In the genomic region with DNA sequence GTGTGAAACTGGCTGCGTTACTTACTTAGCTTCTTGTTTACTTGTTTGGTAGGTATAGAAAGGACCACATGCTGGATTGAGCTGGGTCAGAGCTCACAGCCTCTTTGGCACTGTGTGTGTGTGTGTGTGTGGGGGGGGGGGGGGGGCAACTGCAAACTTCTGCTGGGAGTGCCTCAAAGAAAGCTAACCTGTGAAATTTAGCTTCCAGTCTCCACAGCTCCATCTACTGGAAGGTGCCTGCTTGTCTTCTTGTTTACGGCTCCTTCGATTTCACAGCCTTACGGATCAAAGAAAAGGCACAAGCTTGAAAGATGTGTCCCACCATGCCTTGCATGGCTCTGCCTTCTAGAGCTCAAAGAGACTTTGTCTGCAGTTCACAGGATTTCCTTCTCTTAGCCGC, we compare ENCODE assay signal across 9 mouse cellular contexts. TPM values are rescaled to one million over a fixed set of nuclear protein-coding genes. Genes with fewer than 3 reads are reported as not detected.
DNase-seq lines count a peak whose midpoint lies in the region; ATAC-seq lines count a peak whose summit lies in the region.
"Had no signal": no experiment of that assay in that cellular context is flagged by ENCODE, and none has a peak within 500 bp of the region (broad histone marks: within the 10 kb centered on the region; RNA-seq: fewer than 3 reads in every experiment).

No protein-coding gene starts in this region.

- H3K36me3 ChIP-seq in heart, embryonic 13.5 days, result no peaks in the 10 kb centered on the region
- H3K36me3 ChIP-seq: neural tube, embryonic 12.5 days had no signal

- H3K27ac ChIP-seq in heart, embryonic 13.5 days (replicated peaks), result no peak overlapping the region
- H3K27ac ChIP-seq: neural tube, embryonic 12.5 days had no signal

- 18% methylated on average over 5 of the region's 5 CpGs for whole genome bisulfite sequencing in heart, embryonic 13.5 days

- no peak for ATAC-seq in heart, embryonic 13.5 days (ENCODE audit: extremely low read depth, insufficient number of reproducible peaks, low FRiP score, low TSS enrichment)

- no peaks in the 10 kb centered on the region for H3K9me3 ChIP-seq in heart, embryonic 13.5 days
- H3K9me3 ChIP-seq: neural tube, embryonic 12.5 days had no signal

- no peak for DNase-seq in heart, adult 9 months (ENCODE audit: low spot score in 2 of 2)
- DNase-seq in CD4-positive helper T cell, adult 2 months (ENCODE audit: low read depth, low spot score), result peak; percentile 70
- DNase-seq in brain, adult 2 months (ENCODE audit: low read depth, low spot score), result peak; percentile 80
- DNase-seq in lung, postnatal 25 days (ENCODE audit: low spot score), result peak; percentile 17
- no peak for DNase-seq in adrenal gland, postnatal 25 days
- DNase-seq in layer of hippocampus, postnatal 25 days (ENCODE audit: extremely low spot score in 1 of 2, low spot score in 1 of 2), result no peak
- no peak for DNase-seq in testis, postnatal 10 days (ENCODE audit: low spot score)

- no peaks in the 10 kb centered on the region for H3K4me1 ChIP-seq in heart, embryonic 13.5 days
- H3K4me1 ChIP-seq: neural tube, embryonic 12.5 days had no signal

- H3K9ac ChIP-seq in heart, embryonic 13.5 days, result peak overlapping the region; percentile 47; the same call in 1 of the 2 replicates
- H3K9ac ChIP-seq: neural tube, embryonic 12.5 days had no signal

- peak overlapping the region; percentile 54 for H3K4me2 ChIP-seq in heart, embryonic 13.5 days
- H3K4me2 ChIP-seq: neural tube, embryonic 12.5 days had no signal

- peak overlapping the region; percentile 20; the same call in 1 of the 2 replicates for H3K4me3 ChIP-seq in heart, embryonic 13.5 days
- H3K4me3 ChIP-seq: neural tube, embryonic 12.5 days had no signal

- H3K27me3 ChIP-seq in heart, embryonic 13.5 days (replicated peaks), result 0 out of 2 replicates have a peak, but pooled peaks cover 11% of the 10 kb centered on the region
- H3K27me3 ChIP-seq: neural tube, embryonic 12.5 days had no signal

RNA-seq across cellular contexts. Expression of a gene that starts 17.4 kb away (rescaled TPM):
- polyA plus RNA-seq in heart, embryonic 13.5 days (2015; fragmentation: Nextera tagmentation; extraction: Ambion mirVana), result 54.0 and 56.2 TPM in 2 replicates
- total RNA-seq in adrenal gland, postnatal 25 days (2021), result 24.2 and 26.2 TPM in 2 replicates
- total RNA-seq in layer of hippocampus, postnatal 25 days (2021), result 10 to 100 TPM; 51.4 to 58.2 TPM

RNA-seq across cellular contexts. Expression of a gene that starts 42.3 kb away (rescaled TPM):
- polyA plus RNA-seq in heart, embryonic 13.5 days (2015; fragmentation: Nextera tagmentation; extraction: Ambion mirVana), result 162 and 186 TPM in 2 replicates
- 95.3 and 110 TPM in 2 replicates for total RNA-seq in adrenal gland, postnatal 25 days (2021)
- 100 to 1,000 TPM; 122 to 143 TPM for total RNA-seq in layer of hippocampus, postnatal 25 days (2021)

RNA-seq across cellular contexts. Expression of a gene that starts 45.1 kb away (rescaled TPM):
- 5.6 and 6.2 TPM in 2 replicates for polyA plus RNA-seq in heart, embryonic 13.5 days (2015; fragmentation: Nextera tagmentation; extraction: Ambion mirVana)
- 17.2 and 21.9 TPM in 2 replicates for total RNA-seq in adrenal gland, postnatal 25 days (2021)
- total RNA-seq in layer of hippocampus, postnatal 25 days (2021), result 10 to 100 TPM; 38.3 to 39.9 TPM

Comparison
In these comparisons a context has a peak if more than half of its experiments do, and no peak if none do; other contexts are left out.
1. DNase-seq: peak in CD4-positive helper T cell, adult 2 months (single experiment), brain, adult 2 months (single experiment) and lung, postnatal 25 days (single experiment); none in heart, adult 9 months (0 of 2), adrenal gland, postnatal 25 days (single experiment), layer of hippocampus, postnatal 25 days (0 of 2) and testis, postnatal 10 days (single experiment).